Mouse (Mus musculus): ENCODE measurements around the gene Eif4ebp2. TPM values are rescaled to one million over a fixed set of nuclear protein-coding genes. Genes with fewer than 3 reads are reported as not detected.

Eif4ebp2 gene
- total RNA-seq, 2 experiments from 2014 or later, result 55.7 to 56.2 TPM

GRCm38 (mm10) chr10:61385174-61385573, 67.3 kb downstream of the Eif4ebp2 start:
- no peak for DNase-seq (ENCODE audit: low spot score in 2 of 2)

GRCm38 (mm10) chr10:61383715-61384047, 68.8 kb downstream of the Eif4ebp2 start:
- peak in 1 of 2 experiments; percentile 22 for DNase-seq (ENCODE audit: low spot score in 2 of 2)

- peak in 1 of 2 experiments; percentile 54 for DNase-seq (ENCODE audit: low spot score in 2 of 2)
Observed at GRCm38 (mm10) chr10:61383021-61383714, 69.3 kb downstream of the Eif4ebp2 start, which contains the start of gene Pald1. Gene Pald1, minus strand, starts transcription at chr10:61383530.

- DNase-seq (ENCODE audit: low spot score in 2 of 2), result no peak
Observed at GRCm38 (mm10) chr10:61382281-61382731, 70.2 kb downstream of the Eif4ebp2 start.

- DNase-seq (ENCODE audit: low spot score in 2 of 2), result no peak
Observed at GRCm38 (mm10) chr10:61381823-61382222, 70.6 kb downstream of the Eif4ebp2 start.

- no peak for DNase-seq (ENCODE audit: low spot score in 2 of 2)
Observed at GRCm38 (mm10) chr10:61380186-61380585, 72.3 kb downstream of the Eif4ebp2 start.

GRCm38 (mm10) chr10:61379340-61380040, 73.0 kb downstream of the Eif4ebp2 start:
- no peak for DNase-seq (ENCODE audit: low spot score in 2 of 2)

GRCm38 (mm10) chr10:61378698-61379097, 73.8 kb downstream of the Eif4ebp2 start:
- no peak for DNase-seq (ENCODE audit: low spot score in 2 of 2)

Other genes with a start within 250 kb of the Eif4ebp2 start
- 1 to 10 TPM; 1.2 to 1.4 TPM for gene Adamts14, start 179.2 kb downstream of the Eif4ebp2 start, total RNA-seq (2021)
- gene Prf1, start 154.8 kb downstream of the Eif4ebp2 start, total RNA-seq (2021), result not detected
- 10 to 100 TPM; 10.8 to 11.4 TPM for gene Pald1, start 69.1 kb downstream of the Eif4ebp2 start, total RNA-seq (2021)
- gene Nodal, start 34.7 kb downstream of the Eif4ebp2 start, total RNA-seq (2021), result under 1 TPM in 1 of 2 experiments, not detected in 1; 0.20 TPM
- gene Lrrc20, start 23.1 kb upstream of the Eif4ebp2 start, total RNA-seq (2021), result 10 to 100 TPM; 23.2 to 25.2 TPM
- gene Npffr1, start 142.8 kb upstream of the Eif4ebp2 start, total RNA-seq (2021), result 1 to 10 TPM; 4.5 to 5.8 TPM
- gene Ppa1, start 195.9 kb upstream of the Eif4ebp2 start, total RNA-seq (2021), result 100 to 1,000 TPM; 101 to 109 TPM
- 100 to 1,000 TPM; 119 to 122 TPM for gene Sar1a, start 227.6 kb upstream of the Eif4ebp2 start, total RNA-seq (2021)
- 10 to 100 TPM; 22.2 to 25.9 TPM for gene Tysnd1, start 242.9 kb upstream of the Eif4ebp2 start, total RNA-seq (2021)